Comparison of ENCODE assay signal across 8 mouse cellular contexts in genomic region chr16:21693981-21694462, GRCm38 (mm10). TPM values are rescaled to one million over a fixed set of nuclear protein-coding genes. Genes with fewer than 3 reads are reported as not detected.
DNase-seq lines count a peak whose midpoint lies in the region; ATAC-seq and TF ChIP-seq lines count a peak whose summit lies in the region.

No protein-coding gene starts in this region.

- H3K9me3 ChIP-seq in heart, embryonic 12.5 days (replicated peaks): no peaks in the 10 kb centered on the region
- no peaks in the 10 kb centered on the region for H3K9me3 ChIP-seq in kidney, postnatal 0 days (replicated peaks; ENCODE audit: low read length)
- H3K9me3 ChIP-seq in liver, embryonic 16.5 days (replicated peaks; ENCODE audit: control insufficient read depth, low read length): no peaks in the 10 kb centered on the region
- H3K9me3 ChIP-seq in neural tube, embryonic 13.5 days: no peaks in the 10 kb centered on the region

- H3K4me3 ChIP-seq in heart, embryonic 12.5 days: peak overlapping the region; percentile 79
- peak overlapping the region; percentile 85 for H3K4me3 ChIP-seq in kidney, postnatal 0 days (replicated peaks; ENCODE audit: low read depth, low read length)
- peak overlapping the region; percentile 66 for H3K4me3 ChIP-seq in liver, embryonic 16.5 days (ENCODE audit: low read depth, low read length)
- H3K4me3 ChIP-seq in neural tube, embryonic 13.5 days: peak overlapping the region; percentile 81

- H3K27me3 ChIP-seq in heart, embryonic 12.5 days (replicated peaks): no peaks in the 10 kb centered on the region
- no peaks in the 10 kb centered on the region for H3K27me3 ChIP-seq in kidney, postnatal 0 days (ENCODE audit: insufficient read depth, low read length)
- H3K27me3 ChIP-seq in liver, embryonic 16.5 days (ENCODE audit: control insufficient read depth, insufficient read depth, low read depth, low read length): peaks cover 26% of the 10 kb centered on the region
- no peaks in the 10 kb centered on the region for H3K27me3 ChIP-seq in neural tube, embryonic 13.5 days

- peak overlapping the region; percentile 89 for H3K9ac ChIP-seq in heart, embryonic 12.5 days
- peak overlapping the region; percentile 79 for H3K9ac ChIP-seq in kidney, postnatal 0 days (ENCODE audit: low read depth, low read length)
- H3K9ac ChIP-seq in liver, embryonic 16.5 days (ENCODE audit: low read depth, low read length): peak overlapping the region; percentile 65
- H3K9ac ChIP-seq in neural tube, embryonic 13.5 days: peak overlapping the region; percentile 98

- H3K36me3 ChIP-seq in heart, embryonic 12.5 days: no peaks in the 10 kb centered on the region
- no peaks in the 10 kb centered on the region for H3K36me3 ChIP-seq in kidney, postnatal 0 days (ENCODE audit: insufficient read depth, low read length)
- no peaks in the 10 kb centered on the region for H3K36me3 ChIP-seq in liver, embryonic 16.5 days (ENCODE audit: control insufficient read depth, insufficient read depth)
- 0 out of 2 replicates have a peak, but pooled peaks cover 4% of the 10 kb centered on the region for H3K36me3 ChIP-seq in neural tube, embryonic 13.5 days

- peak overlapping the region; percentile 93 for H3K4me2 ChIP-seq in heart, embryonic 12.5 days
- peak overlapping the region; percentile 99 for H3K4me2 ChIP-seq in kidney, postnatal 0 days (ENCODE audit: low read length)
- peak overlapping the region; percentile 75 for H3K4me2 ChIP-seq in liver, embryonic 16.5 days (ENCODE audit: low read depth, low read length)
- H3K4me2 ChIP-seq in neural tube, embryonic 13.5 days: peak overlapping the region; percentile 84

- peak overlapping the region; percentile 93 for H3K27ac ChIP-seq in heart, embryonic 12.5 days (ENCODE audit: poor library complexity, severe bottlenecking)
- H3K27ac ChIP-seq in kidney, postnatal 0 days: peak overlapping the region; percentile 88
- peak overlapping the region; percentile 52 for H3K27ac ChIP-seq in liver, embryonic 16.5 days (ENCODE audit: low read length)
- H3K27ac ChIP-seq in neural tube, embryonic 13.5 days (replicated peaks): peak overlapping the region; percentile 98

- DNase-seq in layer of hippocampus, adult 9-11 months: peak; percentile 62
- no peak for DNase-seq in layer of hippocampus, adult 9-10 months (ENCODE audit: low spot score)
- peak; percentile 68 for DNase-seq in embryo, embryonic 10.5 days (ENCODE audit: low spot score)
- DNase-seq in kidney, postnatal 0 days (ENCODE audit: low spot score): peak; percentile 68
- peak; percentile 35 to 51 for DNase-seq in thymus, postnatal 10 days (ENCODE audit: low spot score in 2 of 2)

- WGBS in heart, embryonic 12.5 days: under 1% methylated on average over 44 of the region's 45 CpGs
- under 1% methylated on average over 39 of the region's 45 CpGs for WGBS in kidney, postnatal 0 days
- under 1% methylated on average over 45 of the region's 45 CpGs for WGBS in liver, embryonic 16.5 days (ENCODE audit: insufficient replicate concordance)
- under 1% methylated on average over 41 of the region's 45 CpGs for WGBS in neural tube, embryonic 13.5 days

- ATAC-seq in heart, embryonic 12.5 days (ENCODE audit: insufficient number of reproducible peaks, low FRiP score): peak; percentile 60
- peak; percentile 38 for ATAC-seq in kidney, postnatal 0 days (replicated peaks; ENCODE audit: low FRiP score, low read depth)
- ATAC-seq in liver, embryonic 16.5 days (ENCODE audit: low read depth): peak; percentile 56
- ATAC-seq in neural tube, embryonic 13.5 days (ENCODE audit: low read depth): peak; percentile 75

- TF ChIP-seq CTCF in kidney, postnatal 0 days (IDR thresholded peaks at IDR 0.05; ENCODE audit: low read depth): no peak

- peaks cover 38% of the 10 kb centered on the region for H3K4me1 ChIP-seq in heart, embryonic 12.5 days (replicated peaks)
- peaks cover 8% of the 10 kb centered on the region; the same call in 1 of the 2 replicates for H3K4me1 ChIP-seq in kidney, postnatal 0 days (replicated peaks; ENCODE audit: insufficient read depth, low read length)
- H3K4me1 ChIP-seq in liver, embryonic 16.5 days (ENCODE audit: control insufficient read depth, low read depth, low read length): no peaks in the 10 kb centered on the region
- H3K4me1 ChIP-seq in neural tube, embryonic 13.5 days (replicated peaks): peaks cover 52% of the 10 kb centered on the region

RNA-seq across cellular contexts. Expression of gene 2510009E07Rik, which starts 0.4 kb away (rescaled TPM):
- polyA plus RNA-seq in heart, embryonic 12.5 days (2016; fragmentation: Nextera tagmentation; extraction: Ambion mirVana): 26.7 and 26.8 TPM in 2 replicates
- 13.1 and 13.6 TPM in 2 replicates for polyA plus RNA-seq in kidney, postnatal 0 days (2015; fragmentation: Nextera tagmentation; extraction: Ambion mirVana)
- polyA plus RNA-seq in liver, embryonic 16.5 days (2015; fragmentation: Nextera tagmentation; extraction: Ambion mirVana): 2.8 and 3.2 TPM in 2 replicates
- 54.0 and 56.5 TPM in 2 replicates for polyA plus RNA-seq in neural tube, embryonic 13.5 days (2015; fragmentation: Nextera tagmentation; extraction: Ambion mirVana)
